Mouse (Mus musculus): ENCODE measurements around the gene Tnnc2.
"Not testable (repeated sequence)": the region's sequence is repeated elsewhere in the genome, so short reads cannot be mapped to it uniquely, and the experiment has no call there.

The Tnnc2 gene

DNA sequence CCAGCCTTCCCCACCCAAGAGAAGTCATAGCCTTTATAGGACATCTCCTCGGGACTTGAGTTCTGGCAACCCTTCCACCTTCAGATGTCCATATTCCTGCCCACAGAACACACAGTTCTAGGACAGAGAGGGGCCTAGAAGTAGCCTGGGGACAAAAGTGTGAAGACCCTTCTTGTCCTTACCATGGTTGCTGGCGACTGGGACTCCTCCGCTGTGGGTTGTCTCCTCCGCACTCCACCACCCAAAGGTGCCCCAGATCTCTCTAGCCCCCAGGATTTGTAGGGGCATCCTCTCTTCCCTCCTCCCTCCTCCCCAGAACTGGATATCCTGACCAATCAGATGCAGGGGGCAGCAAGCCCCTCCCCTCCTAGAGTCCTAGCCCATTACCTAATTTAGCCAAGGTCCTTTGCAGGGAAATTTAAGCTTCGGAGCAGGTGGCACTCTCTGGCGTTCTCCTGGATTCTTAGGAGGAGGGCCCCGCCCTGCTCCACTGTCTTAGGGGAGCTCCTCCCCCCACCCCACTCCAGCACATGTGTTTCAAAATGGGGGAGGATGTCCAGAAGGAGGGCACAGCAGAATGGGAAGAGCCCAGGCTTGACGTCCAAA lies at the start of gene Tnnc2:
Gene Tnnc2 (minus strand): TSS at position 487 of the 606 bp plus-strand sequence.
- DNase-seq (ENCODE audit: low read depth), result no peak

DNA sequence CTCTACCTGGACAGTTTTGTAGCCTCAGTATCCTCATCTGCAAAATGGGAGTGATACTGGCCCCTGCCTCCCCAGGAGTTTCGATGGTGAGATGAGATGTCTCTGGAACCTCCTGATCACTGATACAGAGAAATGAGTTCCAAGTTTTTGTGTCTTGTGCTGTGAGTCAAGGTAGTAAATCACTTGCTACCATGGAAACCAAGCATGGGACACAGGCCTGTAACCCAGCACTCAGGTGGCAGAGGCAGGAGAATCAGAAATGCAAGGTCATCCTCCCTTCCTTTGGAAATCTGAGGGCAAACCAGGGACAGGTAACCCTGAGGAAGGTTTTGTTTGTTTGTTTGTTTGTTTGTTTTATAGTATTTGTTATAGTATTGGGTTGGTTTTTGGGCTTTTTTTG lies 49.3 kb upstream of the Tnnc2 start:
- DNase-seq (ENCODE audit: low read depth), result no peak

DNA sequence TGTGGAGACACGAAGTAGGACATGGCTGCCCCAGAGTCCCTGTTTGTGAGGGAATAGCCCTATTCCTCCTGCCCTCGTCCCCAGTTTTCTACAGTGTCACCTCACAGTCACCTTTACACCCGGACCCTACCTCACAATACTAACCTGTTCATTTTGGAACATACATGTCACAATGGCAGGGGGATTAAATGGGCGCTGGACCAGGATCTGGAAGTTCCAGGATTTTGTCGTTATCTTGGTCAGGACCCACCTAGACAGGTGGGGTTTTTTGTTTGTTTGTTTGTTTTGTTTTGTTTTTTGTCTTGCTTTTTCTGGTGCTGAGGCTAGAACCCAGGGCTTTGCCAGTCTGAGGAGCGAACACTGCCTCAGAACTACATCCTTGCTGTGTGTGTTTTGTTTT lies 48.7 kb upstream of the Tnnc2 start, which contains the start of gene Spata25:
Gene Spata25 (minus strand): TSS at position 101 of the 400 bp plus-strand sequence.
- no peak for DNase-seq (ENCODE audit: low read depth)

DNA sequence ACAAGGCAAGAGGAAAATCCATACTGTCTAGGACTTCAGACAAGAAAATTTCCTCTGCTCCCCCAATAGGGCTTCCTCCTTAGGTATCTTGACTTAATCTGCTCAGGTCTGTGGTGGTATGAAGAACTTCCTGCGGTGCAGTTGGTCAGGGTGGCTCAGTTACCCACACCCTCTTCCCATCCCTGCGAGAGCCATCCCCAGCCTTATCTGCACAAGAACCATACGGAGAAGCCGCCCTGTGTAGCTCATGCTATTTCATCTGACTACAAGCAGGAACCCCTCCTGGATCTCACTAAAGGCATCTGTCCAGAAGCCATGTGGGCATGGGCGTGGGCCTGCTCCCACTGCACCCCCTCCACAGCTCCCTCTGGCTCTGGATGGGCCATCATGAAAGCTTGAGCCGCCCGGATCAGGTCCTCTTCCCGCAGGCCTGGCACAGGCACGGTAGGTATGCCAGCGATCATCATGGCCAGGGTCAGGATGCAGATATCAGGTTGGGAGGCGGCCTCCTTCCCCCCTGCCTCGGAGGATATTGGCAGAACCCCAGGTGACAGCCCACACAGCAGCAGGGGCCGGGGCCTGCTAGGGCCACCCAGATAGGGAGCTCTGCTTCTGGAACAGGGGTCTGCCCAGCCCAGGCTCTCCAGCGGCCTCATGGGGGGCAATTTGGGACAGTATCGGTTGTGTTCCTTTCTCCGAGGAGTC lies 47.5 kb upstream of the Tnnc2 start:
- DNase-seq (ENCODE audit: low read depth), result no peak

DNA sequence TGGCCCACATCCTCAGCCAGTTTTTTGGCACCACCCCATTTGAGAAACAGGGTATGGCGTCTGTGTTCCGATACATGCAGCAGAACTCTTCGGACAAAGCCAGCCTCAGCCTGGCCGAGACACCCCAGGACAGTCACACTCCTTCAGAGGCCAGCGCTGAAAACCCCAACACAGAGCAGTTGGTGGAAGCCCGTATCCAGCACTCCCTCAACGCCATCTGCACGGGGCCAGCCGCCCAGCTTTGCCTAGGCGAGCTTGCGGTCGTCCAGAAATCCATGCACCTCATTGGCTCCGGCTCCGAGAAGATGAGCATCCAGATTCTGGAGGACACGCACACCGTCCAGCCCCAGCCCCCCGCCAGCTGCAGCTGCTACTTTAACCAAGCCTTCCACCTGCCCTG lies 45.8 kb upstream of the Tnnc2 start:
- no peak for DNase-seq (ENCODE audit: low read depth)

DNA sequence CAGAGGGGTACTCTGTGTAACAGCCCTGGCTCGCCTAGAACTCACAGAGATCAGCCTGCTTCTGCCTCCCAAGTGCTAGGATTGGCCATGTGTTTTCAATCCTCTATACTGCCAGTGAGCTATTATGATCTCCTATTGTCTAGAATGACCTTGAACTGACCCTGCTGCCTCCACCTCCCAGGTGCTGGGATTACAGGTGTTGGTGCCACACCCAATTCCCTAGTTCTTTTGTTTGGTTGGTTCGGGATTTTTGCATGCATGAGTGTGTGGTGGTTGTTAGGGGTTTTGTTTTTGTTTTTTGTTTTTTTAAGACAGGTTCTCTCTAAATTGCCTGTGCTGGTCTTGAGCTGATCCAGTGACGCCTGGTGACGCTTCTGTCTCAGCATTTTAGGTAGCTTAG lies 44.2 kb upstream of the Tnnc2 start:
- no peak for DNase-seq (ENCODE audit: low read depth)

DNA sequence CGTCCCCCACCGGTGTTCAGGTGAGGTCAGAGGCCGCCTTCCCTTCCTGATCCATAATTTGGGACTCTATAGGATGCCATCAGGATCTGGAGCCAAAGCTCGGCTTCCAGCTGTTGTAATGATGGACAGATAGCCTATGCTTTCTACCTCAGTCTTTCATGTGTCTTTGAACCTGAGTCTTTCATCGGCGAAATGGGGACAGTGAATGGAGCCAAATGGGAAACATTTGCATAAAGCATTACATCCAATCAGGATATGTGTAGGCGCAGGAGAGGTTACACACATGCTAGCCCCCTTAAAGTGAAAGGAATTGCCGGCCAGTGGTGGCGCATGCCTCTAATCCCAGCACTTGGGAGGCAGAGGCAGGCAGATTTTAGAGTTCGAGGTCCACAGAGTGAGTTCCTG lies 43.4 kb upstream of the Tnnc2 start:
- DNase-seq (ENCODE audit: low read depth), result no peak

DNA sequence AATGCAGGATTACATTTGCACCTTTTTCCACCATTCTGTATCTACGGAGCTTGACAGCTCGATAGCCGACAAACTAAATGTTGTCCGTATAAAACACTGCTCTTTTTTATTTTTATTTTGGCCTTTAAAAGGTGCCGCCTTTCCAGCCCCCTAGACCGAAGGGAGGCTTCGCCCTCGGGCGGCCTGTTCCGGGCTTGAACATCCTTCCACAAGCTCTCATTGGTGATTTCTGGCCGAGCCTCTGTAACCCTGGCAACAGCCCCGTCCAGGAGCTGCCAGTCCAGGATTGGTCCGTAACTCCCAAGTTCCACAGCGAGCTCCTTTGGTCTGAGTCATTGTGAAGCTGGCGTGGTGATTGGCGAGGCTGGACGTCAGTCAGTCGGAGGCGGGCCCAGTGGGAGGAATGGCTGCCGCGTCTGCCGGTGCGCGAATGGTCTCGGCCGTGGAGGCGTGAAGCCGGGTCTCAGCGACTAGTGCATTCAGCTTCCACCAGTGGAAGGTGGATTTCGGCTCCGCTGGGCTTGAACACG lies 42.9 kb upstream of the Tnnc2 start, which contains the start of gene Zswim1:
Gene Zswim1 (plus strand): TSS at position 51 of the 530 bp plus-strand sequence.
- peak; percentile 98 for DNase-seq (ENCODE audit: low read depth)

DNA sequence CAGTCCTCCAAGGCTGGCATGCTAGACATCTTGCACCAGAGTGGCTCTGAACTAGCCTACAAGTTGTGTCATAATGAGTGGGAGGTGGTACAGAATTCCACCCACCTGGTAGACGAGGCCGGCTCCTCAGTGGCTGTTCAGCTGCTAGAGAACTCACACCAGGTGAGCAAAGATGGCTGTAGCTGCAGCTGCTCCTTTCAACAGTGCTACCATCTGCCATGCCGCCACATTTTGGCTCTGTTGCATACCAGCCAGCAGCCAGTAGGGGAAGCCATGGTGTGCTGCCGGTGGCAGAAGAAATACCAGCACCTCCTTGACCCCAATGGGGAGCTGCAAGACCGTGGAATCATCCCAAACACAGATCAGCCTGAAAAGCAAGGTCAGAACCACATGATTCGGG lies 41.3 kb upstream of the Tnnc2 start:
- DNase-seq (ENCODE audit: low read depth), result no peak

DNA sequence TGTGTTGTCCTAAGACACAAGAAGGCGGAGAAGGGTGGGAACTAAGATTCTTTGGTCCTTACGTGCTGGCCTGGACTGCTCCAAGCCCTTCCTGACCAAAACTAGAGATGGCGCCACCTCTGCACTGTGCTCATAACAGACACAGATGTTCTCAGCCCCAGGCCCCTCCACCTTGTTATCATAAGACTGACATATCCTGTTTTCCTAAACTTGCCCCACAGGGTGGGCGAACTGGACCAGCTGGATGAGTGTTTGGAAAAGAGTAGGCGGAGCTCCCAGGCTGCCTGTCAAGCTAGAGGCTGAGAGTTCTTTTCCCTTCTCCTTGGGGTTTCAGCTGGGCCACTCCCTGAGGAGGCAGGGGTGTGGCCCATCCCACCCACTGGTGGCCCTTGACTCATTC lies 37.9 kb upstream of the Tnnc2 start:
- DNase-seq (ENCODE audit: low read depth), result no peak

DNA sequence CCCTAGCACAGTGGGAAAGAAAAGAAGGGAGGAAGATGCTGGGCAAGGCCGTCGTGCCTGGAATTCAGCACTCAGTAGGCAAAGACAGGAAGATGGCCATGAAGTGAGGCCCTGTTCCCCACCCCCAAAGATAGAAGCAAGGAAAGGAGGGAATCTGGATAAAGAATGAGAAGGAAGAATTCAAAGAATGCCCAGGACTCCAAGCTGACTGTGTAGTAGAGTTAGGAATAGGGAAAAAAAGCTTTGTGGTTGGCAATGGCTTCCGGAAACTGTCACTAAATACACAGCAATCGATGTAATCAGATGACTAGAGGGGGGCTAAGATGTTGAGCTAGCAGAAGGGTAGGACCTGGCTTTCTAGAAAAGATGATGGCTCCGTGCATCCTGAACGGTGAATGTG lies 37.4 kb upstream of the Tnnc2 start:
- DNase-seq (ENCODE audit: low read depth), result no peak

DNA sequence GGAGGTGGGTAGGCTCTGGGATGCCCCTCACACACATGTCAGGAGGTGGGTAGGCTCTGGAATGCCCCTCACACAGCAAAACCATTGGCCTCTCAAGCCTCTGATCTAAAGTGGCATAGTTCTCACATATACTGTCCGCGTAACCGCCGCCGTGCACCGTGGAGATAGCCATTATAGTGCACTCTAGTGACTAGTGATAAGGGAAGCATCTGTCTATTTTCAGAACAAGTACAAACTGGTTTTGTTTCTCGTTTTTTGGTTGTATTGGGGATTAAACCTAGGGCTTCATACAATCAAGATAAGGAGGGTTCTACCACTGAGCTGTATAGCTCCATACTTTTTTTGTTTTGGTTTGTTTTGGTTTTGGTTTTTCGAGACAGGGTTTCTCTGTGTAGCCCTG lies 36.1 kb upstream of the Tnnc2 start:
- DNase-seq (ENCODE audit: low read depth), result no peak

DNA sequence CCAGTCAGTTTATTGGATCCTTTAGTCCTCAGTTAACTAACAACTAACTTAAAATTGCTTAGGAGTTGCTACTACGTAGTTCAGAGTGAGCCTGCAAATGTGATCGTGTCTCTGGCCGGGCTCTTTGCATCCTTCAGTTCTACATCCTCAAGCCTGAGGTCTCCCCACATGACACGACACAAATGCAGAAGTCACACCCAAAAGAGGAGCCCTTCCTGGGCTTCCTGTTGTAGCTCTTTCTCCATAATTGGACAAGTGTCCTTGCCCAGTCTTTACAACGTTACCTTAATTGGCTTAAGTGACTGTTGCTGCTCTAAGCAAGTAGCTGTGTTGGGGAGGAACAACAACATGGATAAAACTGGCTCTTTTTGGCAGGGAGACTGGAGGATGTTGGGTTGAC lies 35.6 kb upstream of the Tnnc2 start:
- no peak for DNase-seq (ENCODE audit: low read depth)

DNA sequence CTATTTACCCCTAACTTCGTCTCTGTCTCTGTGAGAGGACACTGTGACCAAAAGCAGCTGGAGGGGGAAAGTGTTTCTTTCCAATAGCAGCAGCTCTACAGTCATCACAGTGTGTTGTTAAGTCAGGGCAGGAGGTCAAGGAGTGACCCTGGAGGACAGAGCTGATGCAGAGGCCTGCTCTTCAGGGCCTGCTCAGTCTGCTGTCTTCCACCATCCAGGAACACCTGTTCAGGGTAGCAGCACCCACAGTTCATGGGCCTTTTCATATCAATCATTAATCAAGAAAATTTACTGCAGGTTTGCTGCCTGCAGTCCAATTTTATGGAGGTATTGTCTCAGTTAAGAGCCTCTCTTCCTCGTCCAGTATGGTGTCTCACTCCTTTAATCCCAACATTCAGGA lies 33.8 kb upstream of the Tnnc2 start:
- DNase-seq (ENCODE audit: low read depth), result no peak

DNA sequence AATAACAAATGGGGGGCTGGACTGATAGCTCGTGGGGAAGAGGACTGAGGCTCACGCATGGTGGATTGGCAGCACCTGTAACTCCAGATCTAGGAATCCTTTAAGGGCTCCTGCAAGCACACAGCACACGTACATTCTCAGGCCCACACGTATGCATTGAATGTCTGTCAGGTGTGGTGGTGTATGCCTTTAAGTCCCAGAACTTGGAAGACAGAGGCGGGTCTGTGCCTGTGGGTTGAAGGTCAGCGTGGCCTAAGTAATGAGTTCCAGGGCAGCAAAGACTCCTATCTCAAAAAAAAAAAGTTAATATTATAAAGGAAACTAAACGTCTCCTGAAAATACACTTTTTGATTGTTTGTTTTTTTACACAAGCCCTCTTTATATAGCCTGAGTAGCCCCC lies 26.8 kb upstream of the Tnnc2 start:
- DNase-seq (ENCODE audit: low read depth), result no peak

DNA sequence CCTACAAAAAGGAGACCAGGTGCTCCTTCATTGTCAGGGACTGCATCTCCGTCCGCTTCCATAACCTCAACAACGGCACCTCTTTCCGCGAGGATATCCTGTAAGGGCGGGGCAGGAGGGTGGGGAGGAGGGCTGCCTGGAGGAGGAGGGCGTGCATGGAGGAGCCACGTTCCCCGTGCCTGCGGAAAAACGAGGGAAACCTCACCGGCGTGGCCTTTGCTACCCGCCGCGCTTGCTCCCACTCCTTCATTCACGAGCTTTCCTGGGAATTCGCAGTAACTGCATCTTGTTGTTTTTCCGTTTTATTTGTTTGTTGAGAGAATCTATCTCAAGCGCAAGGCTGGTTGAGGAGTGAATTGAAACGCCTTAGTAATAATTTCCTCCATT lies 25.6 kb upstream of the Tnnc2 start:
- no peak for DNase-seq (ENCODE audit: low read depth)

DNA sequence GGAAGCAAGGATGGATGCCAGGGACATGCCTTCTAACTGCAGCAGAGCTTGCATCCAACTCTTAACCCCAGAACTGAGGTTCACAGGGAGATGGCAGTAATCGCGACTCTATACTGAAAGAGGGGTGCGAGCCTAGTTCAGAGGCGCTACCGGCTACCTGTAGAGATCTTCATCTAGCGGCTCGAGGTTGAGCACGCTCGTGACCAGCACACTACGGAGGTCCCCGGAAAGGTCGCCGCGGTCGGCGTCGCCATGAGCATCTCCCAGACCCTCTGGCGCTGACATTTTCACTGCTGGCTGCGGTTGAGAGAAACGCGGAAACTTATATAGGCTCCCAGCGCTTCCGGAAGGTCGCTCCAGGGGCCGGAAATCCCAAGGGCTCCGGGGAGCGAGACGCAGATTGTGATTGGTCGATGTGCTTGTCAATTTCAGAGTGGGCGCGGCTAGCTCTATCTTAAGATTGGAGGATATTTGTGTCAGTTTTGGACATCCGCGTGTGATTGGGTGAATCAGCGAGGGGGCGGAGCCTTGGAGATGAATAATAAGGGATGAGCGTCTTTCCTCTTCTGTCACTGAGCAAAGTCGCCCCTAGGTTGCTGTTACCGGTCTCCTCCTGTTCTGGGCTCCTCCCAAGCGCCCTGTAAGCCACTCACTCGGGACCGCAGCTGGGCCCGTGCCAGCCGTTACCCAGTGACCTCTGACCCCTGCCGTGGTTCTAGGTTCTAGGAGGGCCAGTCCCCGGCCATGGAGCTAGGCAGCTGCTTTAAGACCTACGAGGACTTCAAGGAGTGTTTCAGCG lies 25.0 kb upstream of the Tnnc2 start, which contains the start of the genes Acot8 and Zswim3:
Gene Acot8 (minus strand): TSS at position 350 of the 799 bp plus-strand sequence.
Gene Zswim3 (plus strand): TSS at position 566 of the 799 bp plus-strand sequence.
- DNase-seq (ENCODE audit: low read depth), result peak; percentile 100

DNA sequence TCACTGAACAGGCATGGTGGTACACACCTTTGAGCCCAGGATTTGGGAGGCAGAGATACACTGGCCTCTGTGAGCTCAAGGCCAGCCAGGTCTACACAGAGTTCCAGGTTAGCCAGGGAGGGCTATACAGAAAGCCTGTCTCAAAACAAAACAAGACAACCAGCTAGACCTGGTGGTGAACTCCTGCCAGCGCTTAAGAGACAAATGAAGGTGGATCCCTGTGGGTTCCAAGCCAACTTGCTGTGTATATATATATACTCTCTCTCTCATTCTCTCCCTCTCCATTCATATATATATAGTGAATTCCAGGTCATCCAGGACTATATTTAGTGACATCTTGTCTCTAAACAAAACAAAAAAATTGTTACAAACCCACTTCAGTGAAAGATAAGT lies 24.1 kb upstream of the Tnnc2 start:
- no peak for DNase-seq (ENCODE audit: low read depth)

DNA sequence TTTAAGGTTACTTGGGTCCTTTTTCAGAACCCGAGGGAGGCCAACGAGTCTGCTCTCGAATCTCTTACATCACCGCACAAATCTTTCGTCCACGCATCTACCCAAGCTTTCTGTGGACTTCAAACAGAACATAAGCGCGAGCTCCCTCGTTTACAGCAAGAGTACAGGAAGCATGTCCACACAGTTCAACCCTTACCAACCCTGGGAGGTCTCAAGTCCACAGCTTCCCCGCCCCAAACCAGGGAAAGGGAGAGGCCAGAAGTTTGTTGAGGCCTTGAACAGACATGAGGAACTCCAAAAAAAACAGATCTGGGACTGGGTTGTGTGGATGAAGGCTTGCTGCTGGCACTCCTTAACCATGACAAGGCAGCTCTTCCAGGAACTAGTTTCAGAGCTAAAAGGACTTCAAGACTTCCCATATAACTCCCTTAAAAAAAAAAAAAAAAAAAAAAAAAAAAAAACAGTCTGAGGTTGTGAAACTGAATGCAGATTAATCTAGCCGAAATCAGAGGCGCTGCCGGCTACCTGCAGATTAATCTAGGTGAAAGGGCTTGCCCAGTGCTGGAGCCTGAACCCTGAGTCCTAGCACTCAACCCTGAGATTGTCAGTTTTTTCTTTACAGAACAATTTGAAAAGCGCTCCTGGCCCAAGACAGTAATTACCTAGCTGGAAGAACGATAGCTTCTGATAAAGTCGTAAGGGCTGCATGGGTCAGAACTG lies 23.6 kb upstream of the Tnnc2 start:
- DNase-seq (ENCODE audit: low read depth), result no peak

DNA sequence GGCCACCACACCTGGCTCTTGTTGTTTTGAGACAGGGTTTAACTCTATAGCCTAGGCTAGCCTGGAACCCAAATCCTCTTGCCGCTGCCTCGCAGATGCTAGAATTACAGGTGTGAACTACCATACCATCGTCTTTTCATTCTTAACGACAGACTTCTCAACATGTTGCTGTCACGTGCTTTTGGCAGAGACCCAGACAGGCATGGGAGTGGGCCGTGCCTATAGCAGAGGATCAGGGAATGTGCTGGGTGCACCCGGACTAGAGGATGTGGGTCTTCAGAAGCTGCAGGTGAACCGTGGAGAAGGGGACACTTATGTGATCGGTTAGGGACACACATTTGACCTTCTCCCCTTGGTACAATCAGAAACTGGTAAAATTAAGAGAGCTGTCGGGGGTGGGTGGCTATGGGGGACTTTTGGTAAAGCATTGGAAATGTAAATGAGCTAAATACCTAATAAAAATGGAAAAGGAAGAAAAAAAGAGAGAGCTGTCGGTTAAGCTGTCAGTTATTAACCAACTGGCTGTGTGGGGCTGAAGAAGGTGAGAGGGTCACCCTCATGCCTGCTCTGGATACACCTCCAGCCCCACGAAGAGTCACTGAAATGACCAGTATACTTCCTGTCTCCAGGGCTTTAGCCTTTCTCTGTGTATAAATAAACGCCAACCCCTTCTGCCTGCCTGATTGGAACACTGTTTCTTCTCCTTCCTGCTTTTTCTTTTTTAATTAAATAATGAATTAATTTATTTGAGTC lies 20.7 kb upstream of the Tnnc2 start:
- DNase-seq (ENCODE audit: low read depth), result no peak

DNA sequence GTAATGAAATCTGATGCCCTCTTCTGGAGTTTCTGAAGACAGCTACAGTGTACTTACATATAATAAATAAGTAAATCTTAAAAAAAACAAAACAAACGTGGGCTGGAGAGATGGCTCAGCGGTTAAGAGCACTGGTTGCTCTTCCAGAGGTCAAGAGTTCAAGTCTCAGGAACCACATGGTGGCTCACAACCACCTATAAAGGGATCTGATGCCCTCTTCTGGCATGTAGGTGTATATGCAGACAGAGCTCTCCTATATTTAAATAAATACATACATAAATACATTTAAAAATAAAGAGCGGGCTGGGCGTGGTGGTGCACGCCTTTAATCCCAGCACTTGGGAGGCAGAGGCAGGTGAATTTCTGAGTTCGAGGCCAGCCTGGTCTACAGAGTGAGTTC lies 18.8 kb upstream of the Tnnc2 start:
- DNase-seq (ENCODE audit: low read depth), result not testable (repeated sequence)

All from c-Kit-positive CD71-negative TER-119-negative erythroid progenitor cells, embryonic 14.5 days (primary cell).